Mouse (Mus musculus): Measurements from ENCODE around the gene Rpl32. TPM values are rescaled to one million over a fixed set of nuclear protein-coding genes. Genes with fewer than 3 reads are reported as not detected.

Gene Rpl32
- polyA plus RNA-seq, 1 experiment from 2014 or later: 1,065 TPM

DNA sequence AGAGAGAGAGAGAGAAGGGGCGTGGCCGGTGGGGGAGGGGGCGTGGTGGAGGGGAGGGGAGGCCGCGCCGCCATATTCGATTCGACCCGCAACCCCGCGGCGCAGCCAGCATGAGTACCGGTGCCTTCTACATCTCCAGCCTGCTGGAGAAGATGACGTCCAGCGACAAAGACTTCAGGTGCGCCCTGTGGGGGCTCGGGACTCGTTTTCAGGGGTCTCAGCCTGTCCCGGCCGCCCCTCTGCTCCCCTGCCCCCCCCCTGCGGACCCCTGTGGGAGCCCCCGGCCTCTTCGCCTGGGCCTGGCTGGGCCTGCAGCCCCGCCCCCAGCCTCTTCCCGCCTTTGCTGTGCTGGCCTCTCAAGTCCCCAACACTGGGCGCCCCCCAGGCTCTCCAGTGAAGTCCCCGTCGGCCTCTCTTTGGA lies 34.0 kb downstream of the Rpl32 start, which contains the start of gene Cand2:
TSS of gene Cand2 (plus strand) at position 38 of the 421 bp plus-strand sequence.
- peak; percentile 84 for ATAC-seq (ENCODE audit: low read depth)

DNA sequence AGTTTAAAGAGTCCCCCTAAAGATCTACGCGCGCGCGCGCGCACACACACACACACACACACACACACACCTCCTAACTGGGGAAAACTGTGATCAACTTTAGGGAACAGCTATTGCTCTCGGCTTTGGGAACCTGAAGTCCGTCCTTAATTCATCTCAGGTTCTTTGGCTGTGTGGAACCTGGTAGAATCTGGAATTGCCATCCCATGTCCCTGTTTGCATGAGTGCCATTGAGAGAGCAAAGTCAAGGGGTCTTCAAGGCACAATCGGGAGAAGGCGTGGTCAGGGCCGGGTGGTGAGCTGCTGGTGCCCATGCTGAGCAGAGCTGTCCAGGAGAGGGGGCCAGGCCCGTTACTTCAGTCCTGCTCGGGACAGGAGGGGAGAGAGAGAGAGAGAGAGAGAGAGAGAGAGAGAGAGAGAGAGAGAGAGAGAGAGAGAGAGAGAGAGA lies 34.6 kb downstream of the Rpl32 start:
- no peaks in the 10 kb centered on the region for H3K27me3 ChIP-seq (ENCODE audit: control insufficient read depth, insufficient read depth, low read length)
- peak; percentile 81; the same call in 1 of the 2 replicates for ATAC-seq (ENCODE audit: low read depth)
- H3K27ac ChIP-seq (ENCODE audit: low read depth, low read length): 0 out of 2 replicates have a peak overlapping the region, but pooled peaks have one; percentile 55
- H3K4me1 ChIP-seq (ENCODE audit: control insufficient read depth, insufficient read depth, low read length): peaks cover 21% of the 10 kb centered on the region
- H3K36me3 ChIP-seq (ENCODE audit: control insufficient read depth, insufficient read depth, low read length): no peaks in the 10 kb centered on the region
- peak overlapping the region; percentile 91 for H3K4me2 ChIP-seq (ENCODE audit: low read depth, low read length)
- WGBS: 2% methylated on average over 13 of the region's 14 CpGs
- no peak overlapping the region for H3K9ac ChIP-seq (replicated peaks; ENCODE audit: low read depth, low read length)
- H3K4me3 ChIP-seq (ENCODE audit: low read depth, low read length): peak overlapping the region; percentile 75
- no peaks in the 10 kb centered on the region for H3K9me3 ChIP-seq (ENCODE audit: control insufficient read depth, low read length)

More for the DNA sequence above, 34.0 kb downstream of the Rpl32 start, which contains the start of gene Cand2:
- Histone ChIP-seq H3K27ac (ENCODE audit: low read depth, low read length) (peak within 1 kb of the TSS; percentile 62), H3K4me3 (ENCODE audit: low read depth, low read length) (peak within 1 kb of the TSS; percentile 75), H3K36me3 (ENCODE audit: control insufficient read depth, insufficient read depth, low read length) (no peaks in the 10 kb centered on the region), H3K9ac (replicated peaks; ENCODE audit: low read depth, low read length) (peak within 1 kb of the TSS; percentile 74), H3K4me2 (ENCODE audit: low read depth, low read length) (peak within 1 kb of the TSS; percentile 91), H3K27me3 (ENCODE audit: control insufficient read depth, insufficient read depth, low read length) (no peaks in the 10 kb centered on the region), H3K4me1 (ENCODE audit: control insufficient read depth, insufficient read depth, low read length) (peaks cover 21% of the 10 kb centered on the region), H3K9me3 (ENCODE audit: control insufficient read depth, low read length) (no peaks in the 10 kb centered on the region)
- WGBS: under 1% methylated on average over 23 of the region's 28 CpGs

DNA sequence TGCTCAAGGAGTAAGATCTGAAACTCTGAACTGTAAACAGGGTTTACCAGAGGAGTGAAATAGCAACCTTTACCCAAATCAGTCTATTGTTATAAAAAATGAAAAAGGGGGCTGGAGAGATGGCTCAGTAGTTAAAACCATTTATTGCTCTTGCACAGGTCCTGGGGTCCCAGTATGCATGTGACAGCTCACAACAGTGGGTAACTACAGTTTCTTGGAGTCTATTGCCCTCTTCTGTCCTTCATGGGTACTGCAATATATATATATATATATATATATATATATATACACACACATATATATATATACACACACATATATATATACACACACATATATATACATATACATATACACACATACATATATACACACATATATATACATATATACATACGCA lies 35.9 kb downstream of the Rpl32 start:
- ATAC-seq (ENCODE audit: low read depth): no peak
- no peak overlapping the region for H3K27ac ChIP-seq (ENCODE audit: low read depth, low read length)
- no peak overlapping the region for H3K4me3 ChIP-seq (ENCODE audit: low read depth, low read length)
- no peaks in the 10 kb centered on the region for H3K36me3 ChIP-seq (ENCODE audit: control insufficient read depth, insufficient read depth, low read length)
- WGBS: 78% methylated on average over 1 of the region's 1 CpGs
- no peak overlapping the region for H3K9ac ChIP-seq (replicated peaks; ENCODE audit: low read depth, low read length)
- no peaks in the 10 kb centered on the region for H3K27me3 ChIP-seq (ENCODE audit: control insufficient read depth, insufficient read depth, low read length)
- H3K9me3 ChIP-seq (ENCODE audit: control insufficient read depth, low read length): no peaks in the 10 kb centered on the region
- H3K4me2 ChIP-seq (ENCODE audit: low read depth, low read length): no peak overlapping the region
- peaks cover 21% of the 10 kb centered on the region for H3K4me1 ChIP-seq (ENCODE audit: control insufficient read depth, insufficient read depth, low read length)

DNA sequence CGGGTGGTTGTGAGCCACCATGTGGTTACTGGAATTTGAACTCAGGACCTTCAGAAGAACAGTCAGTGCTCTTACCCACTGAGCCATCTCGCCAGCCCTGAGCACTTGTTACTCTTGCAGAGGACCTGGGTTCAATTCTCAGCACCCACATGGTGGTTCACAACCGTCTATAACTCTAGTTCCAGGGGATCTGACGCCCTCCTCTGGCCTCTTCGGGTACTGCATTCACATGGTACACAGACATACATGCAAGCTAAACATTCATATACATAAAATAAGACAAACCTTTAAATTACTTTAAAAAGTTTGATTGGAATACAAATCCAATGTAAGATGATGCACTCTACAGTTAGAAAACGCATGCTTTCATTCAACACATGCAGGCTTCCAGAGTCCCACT lies 36.3 kb downstream of the Rpl32 start:
- H3K36me3 ChIP-seq (ENCODE audit: control insufficient read depth, insufficient read depth, low read length): no peaks in the 10 kb centered on the region
- no peaks in the 10 kb centered on the region for H3K27me3 ChIP-seq (ENCODE audit: control insufficient read depth, insufficient read depth, low read length)
- H3K27ac ChIP-seq (ENCODE audit: low read depth, low read length): no peak overlapping the region
- 81% methylated on average over 6 of the region's 6 CpGs for WGBS
- no peak overlapping the region for H3K4me3 ChIP-seq (ENCODE audit: low read depth, low read length)
- H3K4me1 ChIP-seq (ENCODE audit: control insufficient read depth, insufficient read depth, low read length): peaks cover 21% of the 10 kb centered on the region
- no peak overlapping the region for H3K9ac ChIP-seq (replicated peaks; ENCODE audit: low read depth, low read length)
- H3K4me2 ChIP-seq (ENCODE audit: low read depth, low read length): no peak overlapping the region
- no peak for ATAC-seq (ENCODE audit: low read depth)
- no peaks in the 10 kb centered on the region for H3K9me3 ChIP-seq (ENCODE audit: control insufficient read depth, low read length)

DNA sequence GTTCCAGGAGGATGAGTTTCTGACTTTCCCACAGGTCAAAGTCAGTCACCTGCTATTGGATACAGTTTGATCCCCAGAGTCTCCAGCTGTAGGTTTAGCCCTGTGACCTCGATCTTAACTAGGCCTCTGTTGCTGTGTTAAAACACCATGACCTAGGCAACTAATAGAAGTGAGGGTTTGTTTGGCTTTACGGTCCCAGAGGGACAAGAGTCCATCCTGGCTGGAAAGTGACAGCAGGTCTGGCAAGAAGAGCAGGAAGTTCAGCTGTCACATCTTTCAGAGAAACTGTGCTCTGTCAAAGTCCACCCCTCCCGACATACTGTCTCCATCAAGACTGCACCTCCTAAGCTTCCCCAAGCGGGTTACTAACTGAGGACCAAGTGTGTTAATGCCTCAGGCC lies 37.7 kb downstream of the Rpl32 start:
- Histone ChIP-seq H3K27me3 (ENCODE audit: control insufficient read depth, insufficient read depth, low read length) (no peaks in the 10 kb centered on the region), H3K9me3 (ENCODE audit: control insufficient read depth, low read length) (no peaks in the 10 kb centered on the region), H3K9ac (replicated peaks; ENCODE audit: low read depth, low read length) (no peak overlapping the region), H3K4me3 (ENCODE audit: low read depth, low read length) (no peak overlapping the region), H3K4me1 (ENCODE audit: control insufficient read depth, insufficient read depth, low read length) (peaks cover 10% of the 10 kb centered on the region), H3K36me3 (ENCODE audit: control insufficient read depth, insufficient read depth, low read length) (no peaks in the 10 kb centered on the region), H3K4me2 (ENCODE audit: low read depth, low read length) (no peak overlapping the region), H3K27ac (ENCODE audit: low read depth, low read length) (no peak overlapping the region)
- no peak for ATAC-seq (ENCODE audit: low read depth)
- WGBS: 73% methylated on average over 4 of the region's 4 CpGs

DNA sequence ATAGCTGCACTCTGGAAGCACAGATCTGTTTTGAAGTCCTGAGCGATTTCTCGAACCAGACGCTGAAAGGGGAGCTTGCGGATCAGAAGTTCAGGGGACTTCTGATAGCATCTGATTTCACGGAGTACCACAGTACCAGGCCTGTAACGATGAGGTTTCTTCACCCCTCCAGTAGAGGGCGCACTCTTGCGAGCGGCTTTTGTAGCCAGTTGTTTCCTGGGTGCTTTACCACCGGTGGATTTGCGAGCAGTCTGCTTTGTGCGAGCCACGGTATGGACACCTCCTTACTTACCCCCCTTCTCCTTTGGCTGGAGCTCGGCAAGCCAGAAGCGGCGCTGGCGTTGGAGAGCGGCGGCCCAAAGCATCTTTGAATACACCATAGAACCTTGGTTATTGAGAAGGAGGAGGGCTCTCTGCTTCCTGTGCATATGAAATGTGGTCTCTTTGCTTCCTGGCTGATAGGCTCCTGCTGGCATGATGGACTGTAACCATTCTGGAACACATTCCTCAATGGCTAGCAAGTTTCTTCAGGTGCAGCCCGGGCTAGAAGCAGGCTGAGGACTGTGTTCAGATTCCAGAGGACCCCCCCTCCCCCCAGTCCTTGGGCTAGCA lies 38.4 kb downstream of the Rpl32 start:
- WGBS: 83% methylated on average over 20 of the region's 20 CpGs
- Histone ChIP-seq H3K4me2 (ENCODE audit: low read depth, low read length) (no peak overlapping the region), H3K4me1 (ENCODE audit: control insufficient read depth, insufficient read depth, low read length) (peaks cover 3% of the 10 kb centered on the region), H3K9me3 (ENCODE audit: control insufficient read depth, low read length) (no peaks in the 10 kb centered on the region), H3K4me3 (ENCODE audit: low read depth, low read length) (no peak overlapping the region), H3K27ac (ENCODE audit: low read depth, low read length) (no peak overlapping the region), H3K36me3 (ENCODE audit: control insufficient read depth, insufficient read depth, low read length) (no peaks in the 10 kb centered on the region), H3K27me3 (ENCODE audit: control insufficient read depth, insufficient read depth, low read length) (no peaks in the 10 kb centered on the region), H3K9ac (replicated peaks; ENCODE audit: low read depth, low read length) (no peak overlapping the region)
- no peak for ATAC-seq (ENCODE audit: low read depth)

DNA sequence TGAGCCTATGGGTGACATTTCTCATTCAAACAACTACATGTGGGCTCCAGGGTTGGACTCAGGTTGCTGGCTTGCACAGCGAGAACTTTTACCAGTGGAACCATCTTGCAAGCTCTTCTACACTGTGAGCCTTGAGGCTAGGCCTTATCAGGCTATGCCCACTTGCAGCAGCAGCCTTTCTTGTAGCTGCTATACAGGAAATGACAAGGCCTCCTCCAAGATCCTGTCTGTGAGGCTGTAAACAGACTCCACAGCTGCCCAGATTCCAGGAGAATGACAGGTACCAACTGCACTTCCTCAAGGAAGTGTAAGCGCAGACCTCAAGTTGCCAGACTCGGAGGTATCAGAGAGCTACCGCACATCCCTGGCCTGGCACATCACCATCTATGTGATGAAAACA lies 40.3 kb downstream of the Rpl32 start:
- no peak overlapping the region for H3K4me3 ChIP-seq (ENCODE audit: low read depth, low read length)
- H3K27ac ChIP-seq (ENCODE audit: low read depth, low read length): no peak overlapping the region
- 92% methylated on average over 4 of the region's 4 CpGs for WGBS
- no peaks in the 10 kb centered on the region; the same call in 1 of the 2 replicates for H3K4me1 ChIP-seq (ENCODE audit: control insufficient read depth, insufficient read depth, low read length)
- H3K36me3 ChIP-seq (ENCODE audit: control insufficient read depth, insufficient read depth, low read length): no peaks in the 10 kb centered on the region
- H3K9me3 ChIP-seq (ENCODE audit: control insufficient read depth, low read length): no peaks in the 10 kb centered on the region
- H3K9ac ChIP-seq (replicated peaks; ENCODE audit: low read depth, low read length): no peak overlapping the region
- no peak for ATAC-seq (ENCODE audit: low read depth)
- no peak overlapping the region for H3K4me2 ChIP-seq (ENCODE audit: low read depth, low read length)
- no peaks in the 10 kb centered on the region for H3K27me3 ChIP-seq (ENCODE audit: control insufficient read depth, insufficient read depth, low read length)

DNA sequence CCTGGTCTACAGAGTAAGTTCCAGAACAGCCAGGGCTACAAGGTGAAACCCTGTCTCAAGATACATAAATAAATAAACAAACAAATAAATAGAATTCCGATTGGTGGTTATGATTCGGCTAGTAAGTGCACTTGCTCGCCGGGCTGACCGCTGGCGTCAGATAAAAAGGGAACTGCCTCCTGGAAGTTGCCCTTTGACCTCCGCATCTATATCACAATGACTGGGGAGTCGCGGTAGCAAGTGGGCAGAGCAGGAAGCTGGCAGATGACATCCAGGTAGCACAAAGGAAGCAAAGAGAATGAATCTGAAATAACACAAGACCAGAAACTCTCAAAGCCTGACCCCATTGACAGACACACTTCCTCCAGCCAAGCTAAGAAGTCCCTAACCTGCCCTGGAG lies 41.2 kb downstream of the Rpl32 start:
- H3K27ac ChIP-seq (ENCODE audit: low read depth, low read length): no peak overlapping the region
- H3K9me3 ChIP-seq (ENCODE audit: control insufficient read depth, low read length): no peaks in the 10 kb centered on the region
- no peak overlapping the region for H3K4me3 ChIP-seq (ENCODE audit: low read depth, low read length)
- H3K9ac ChIP-seq (replicated peaks; ENCODE audit: low read depth, low read length): no peak overlapping the region
- H3K36me3 ChIP-seq (ENCODE audit: control insufficient read depth, insufficient read depth, low read length): no peaks in the 10 kb centered on the region
- 47% methylated on average over 9 of the region's 9 CpGs for WGBS
- no peak for ATAC-seq (ENCODE audit: low read depth)
- no peaks in the 10 kb centered on the region; the same call in 1 of the 2 replicates for H3K4me1 ChIP-seq (ENCODE audit: control insufficient read depth, insufficient read depth, low read length)
- no peaks in the 10 kb centered on the region for H3K27me3 ChIP-seq (ENCODE audit: control insufficient read depth, insufficient read depth, low read length)
- H3K4me2 ChIP-seq (ENCODE audit: low read depth, low read length): no peak overlapping the region

DNA sequence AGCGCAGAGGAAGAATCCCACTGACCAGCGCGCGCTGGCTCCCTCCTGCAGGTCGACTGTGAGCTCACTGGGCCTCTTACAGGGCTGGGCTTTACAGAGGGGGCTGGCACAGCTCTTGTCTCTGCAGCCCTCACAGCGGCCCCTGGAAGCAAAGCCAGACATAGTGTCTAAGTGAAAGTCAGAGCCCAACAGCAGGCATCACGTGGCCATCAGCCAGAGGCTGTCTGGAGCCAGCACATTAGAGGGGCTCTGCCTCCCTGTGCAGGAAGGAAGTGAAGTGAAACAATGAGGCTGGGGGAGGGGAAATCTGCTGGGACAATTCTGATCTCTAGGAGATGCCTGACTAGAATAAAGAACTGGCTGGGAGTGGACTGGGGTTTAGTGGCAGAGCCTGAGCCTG lies 44.4 kb downstream of the Rpl32 start:
- H3K9me3 ChIP-seq (ENCODE audit: control insufficient read depth, low read length): no peaks in the 10 kb centered on the region
- H3K27me3 ChIP-seq (ENCODE audit: control insufficient read depth, insufficient read depth, low read length): no peaks in the 10 kb centered on the region
- H3K4me1 ChIP-seq (ENCODE audit: control insufficient read depth, insufficient read depth, low read length): no peaks in the 10 kb centered on the region; the same call in 1 of the 2 replicates
- no peaks in the 10 kb centered on the region for H3K36me3 ChIP-seq (ENCODE audit: control insufficient read depth, insufficient read depth, low read length)
- peak; percentile 93 for ATAC-seq (ENCODE audit: low read depth)
- H3K4me2 ChIP-seq (ENCODE audit: low read depth, low read length): no peak overlapping the region
- no peak overlapping the region for H3K4me3 ChIP-seq (ENCODE audit: low read depth, low read length)
- no peak overlapping the region for H3K9ac ChIP-seq (replicated peaks; ENCODE audit: low read depth, low read length)
- H3K27ac ChIP-seq (ENCODE audit: low read depth, low read length): peak overlapping the region; percentile 52
- 6% methylated on average over 7 of the region's 7 CpGs for WGBS

All from neural tube, embryonic 14.5 days (tissue).